Mouse (Mus musculus): Measurements from ENCODE around the gene Lsm11.

Gene Lsm11

DNA sequence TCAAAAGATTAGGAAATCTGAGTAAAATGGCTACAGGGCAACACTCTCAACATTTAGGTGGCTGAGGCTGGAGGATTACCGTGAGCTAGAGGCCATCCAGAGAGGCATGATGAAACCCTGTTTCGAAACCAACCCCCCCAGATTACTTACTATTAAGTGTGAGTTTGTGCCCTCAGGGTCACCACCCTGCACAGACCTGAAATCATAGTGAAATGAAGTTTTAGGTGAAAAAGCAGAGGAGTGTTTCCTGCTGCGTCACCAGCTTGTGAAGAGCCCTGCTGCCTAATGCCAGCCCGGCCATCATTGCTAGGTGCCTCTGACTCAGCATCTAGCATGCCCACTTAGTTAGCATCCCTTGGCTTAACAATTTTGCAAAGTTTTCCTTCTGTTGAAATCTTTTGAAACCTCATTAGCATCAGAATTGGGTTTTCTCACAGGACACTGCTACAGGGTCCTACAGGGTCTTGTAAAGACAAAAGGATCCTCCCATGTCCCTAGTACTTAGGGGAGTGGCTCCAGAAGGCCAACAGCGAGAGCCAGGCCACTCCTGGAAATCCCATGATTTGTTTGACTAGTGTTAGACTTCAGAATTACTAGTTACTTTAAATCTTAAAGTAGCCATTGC is 59.0 kb downstream of the Lsm11 start:
- in situ Hi-C loops (cut with MboI, MseI) = loop anchor here (5.0 to 25.0 kb wide), 5 partner anchors 51 to 348 kb away; no protein-coding TSS in a partner anchor

DNA sequence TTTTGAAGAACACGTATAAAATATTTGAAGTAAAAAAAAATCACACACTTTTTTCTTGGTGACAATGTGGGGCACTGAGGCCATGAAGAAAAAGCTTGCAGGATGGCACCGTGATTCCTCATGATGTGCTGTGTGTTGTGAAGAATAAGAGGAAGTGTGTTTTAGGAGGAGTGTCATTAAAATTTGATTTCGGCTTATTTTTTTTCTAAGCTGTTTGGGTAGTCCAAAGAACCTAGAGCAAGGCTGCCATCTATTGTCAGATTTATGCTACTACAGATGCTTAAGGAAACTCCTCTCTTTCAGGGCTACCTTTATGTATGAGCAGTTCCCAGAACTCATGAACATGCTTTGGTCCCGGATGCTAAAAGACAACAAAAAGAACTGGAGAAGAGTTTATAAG is 60.7 kb downstream of the Lsm11 start:
- in situ Hi-C loops (cut with MboI, MseI) = loop anchor here (5.0 to 25.0 kb wide), 5 partner anchors 49 to 347 kb away; no protein-coding TSS in a partner anchor

DNA sequence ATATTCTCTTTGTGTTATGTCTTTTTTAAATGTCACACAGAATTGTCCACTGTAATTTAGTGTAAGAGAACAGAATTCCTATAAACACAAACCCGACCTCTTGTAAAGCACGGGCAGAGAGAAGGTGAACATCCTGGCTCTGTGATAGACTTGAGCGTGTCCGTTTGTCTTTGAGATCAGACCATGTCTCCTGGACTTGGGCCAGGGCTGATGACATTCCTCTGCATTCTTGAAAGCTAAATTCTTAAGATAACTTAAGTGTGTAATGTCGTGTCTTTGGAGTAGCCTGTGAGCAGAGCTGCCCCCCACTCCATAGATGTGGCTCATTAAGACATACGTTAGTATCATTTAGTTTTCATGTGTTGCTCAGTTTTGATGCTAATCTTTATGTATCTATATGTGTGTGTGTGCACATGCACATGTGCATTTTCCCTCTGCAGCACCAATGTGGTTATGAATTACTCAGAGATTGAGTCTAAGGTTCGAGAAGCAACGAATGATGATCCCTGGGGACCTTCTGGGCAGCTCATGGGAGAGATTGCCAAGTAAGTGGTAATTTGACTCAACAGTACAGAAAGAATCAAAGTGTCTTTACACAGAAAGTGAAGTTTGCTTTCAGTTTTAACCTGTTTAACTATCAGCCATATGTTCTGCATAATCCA is 61.3 kb downstream of the Lsm11 start:
- in situ Hi-C loops (cut with MboI, MseI) = loop anchor here (5.0 to 25.0 kb wide), 5 partner anchors 49 to 346 kb away; no protein-coding TSS in a partner anchor

DNA sequence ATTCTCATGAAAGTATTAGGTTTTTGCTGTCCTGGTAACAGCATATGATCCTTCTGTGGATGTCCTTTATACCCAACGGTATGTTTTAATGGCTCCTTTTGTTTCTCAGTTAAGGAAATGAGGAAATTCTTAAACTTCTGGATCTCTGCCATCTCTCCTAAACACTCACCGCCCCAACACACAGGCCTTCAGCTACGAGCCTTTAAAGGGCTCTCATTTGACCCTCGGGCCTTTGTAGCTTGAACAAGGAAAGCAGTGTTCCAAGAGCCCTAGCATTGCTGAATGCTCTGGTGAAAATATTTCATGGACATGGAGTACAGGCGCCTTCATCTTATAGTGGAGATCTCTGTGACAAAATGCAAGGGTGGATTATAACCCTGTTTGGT is 63.1 kb downstream of the Lsm11 start:
- in situ Hi-C loops (cut with MboI, MseI) = loop anchor here (5.0 to 25.0 kb wide), 5 partner anchors 47 to 344 kb away; no protein-coding TSS in a partner anchor

DNA sequence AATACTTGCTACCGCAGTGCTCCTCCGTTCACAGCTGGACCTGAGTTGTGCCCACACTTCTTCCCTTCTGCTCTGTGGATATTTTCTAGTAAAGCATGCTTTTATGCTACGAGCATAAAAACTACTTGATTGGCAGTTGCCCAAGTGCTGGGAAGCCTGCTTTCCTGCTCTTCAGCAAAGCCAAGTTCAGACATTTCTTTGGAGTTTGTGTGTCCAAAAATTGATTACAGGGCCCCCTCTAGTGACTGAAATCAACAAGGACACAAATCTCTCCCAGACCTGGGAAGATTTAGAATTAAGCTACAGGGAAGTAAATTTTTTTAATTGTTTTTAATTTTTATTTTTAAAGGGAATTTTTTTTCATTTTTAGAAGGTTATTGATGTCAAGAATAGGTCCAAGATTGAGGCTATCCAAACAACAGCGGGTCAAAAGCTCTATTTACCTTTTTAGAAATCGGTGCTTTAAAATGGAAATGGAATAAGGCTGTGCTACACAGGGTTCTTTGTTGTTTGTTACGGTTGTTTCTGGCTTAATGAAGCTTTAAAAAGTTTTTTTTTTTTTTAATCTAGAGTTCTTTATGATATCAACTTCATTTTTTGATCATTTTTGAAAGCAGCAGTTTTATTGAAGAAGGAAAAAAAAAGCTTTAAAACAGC is 63.6 kb downstream of the Lsm11 start:
- in situ Hi-C loops (cut with MboI, MseI) = loop anchor here (5.0 to 25.0 kb wide), 5 partner anchors 46 to 344 kb away; no protein-coding TSS in a partner anchor

DNA sequence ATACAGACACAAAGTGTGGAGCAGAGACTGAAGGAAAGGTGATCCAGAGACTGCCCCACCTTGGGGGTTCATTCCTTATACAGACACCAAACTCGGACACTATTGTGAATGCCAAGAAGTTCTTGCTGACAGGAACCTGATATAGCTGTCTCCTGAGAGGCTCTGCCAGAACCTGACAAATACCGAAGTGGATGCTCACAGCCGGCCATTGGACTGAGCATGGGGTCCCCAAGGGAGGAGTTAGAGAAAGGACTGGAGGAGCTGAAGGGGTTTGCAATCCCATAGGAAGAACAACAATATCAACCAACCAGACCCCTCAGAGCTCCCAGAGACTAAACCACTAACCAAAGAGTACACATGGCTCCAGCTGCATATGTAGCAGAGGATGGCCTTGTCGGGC is 65.4 kb downstream of the Lsm11 start:
- in situ Hi-C loops (cut with MboI, MseI) = loop anchor here in 1 of 2 experiments (25.0 kb wide), 1 partner anchor 342 kb away; no protein-coding TSS in a partner anchor

Data from T-helper 17 cell (primary cell).